Mouse (Mus musculus) thymus, adult 2 months (tissue): ENCODE results near the gene Trmu.

Source experiments
- CTCF ChIP-seq: fragments of 200-500 bp; IDR thresholded peaks from 2 replicates; pipeline ENCODE4 v1.5.1; 2012; ENCODE audit warnings: mild to moderate bottlenecking, control low read depth, low read length, moderate library complexity, borderline replicate concordance; ENCODE audit not compliant: control insufficient read depth, poor library complexity, insufficient read depth; ENCODE audit errors: extremely low read depth
- POLR2A ChIP-seq: fragments of 200-500 bp; IDR thresholded peaks from 2 replicates; pipeline ENCODE4 v1.6.1; 2012; ENCODE audit warnings: mild to moderate bottlenecking, low read length, control low read depth, moderate library complexity; ENCODE audit not compliant: control insufficient read depth, poor library complexity, insufficient read depth; ENCODE audit errors: extremely low read depth

DNA sequence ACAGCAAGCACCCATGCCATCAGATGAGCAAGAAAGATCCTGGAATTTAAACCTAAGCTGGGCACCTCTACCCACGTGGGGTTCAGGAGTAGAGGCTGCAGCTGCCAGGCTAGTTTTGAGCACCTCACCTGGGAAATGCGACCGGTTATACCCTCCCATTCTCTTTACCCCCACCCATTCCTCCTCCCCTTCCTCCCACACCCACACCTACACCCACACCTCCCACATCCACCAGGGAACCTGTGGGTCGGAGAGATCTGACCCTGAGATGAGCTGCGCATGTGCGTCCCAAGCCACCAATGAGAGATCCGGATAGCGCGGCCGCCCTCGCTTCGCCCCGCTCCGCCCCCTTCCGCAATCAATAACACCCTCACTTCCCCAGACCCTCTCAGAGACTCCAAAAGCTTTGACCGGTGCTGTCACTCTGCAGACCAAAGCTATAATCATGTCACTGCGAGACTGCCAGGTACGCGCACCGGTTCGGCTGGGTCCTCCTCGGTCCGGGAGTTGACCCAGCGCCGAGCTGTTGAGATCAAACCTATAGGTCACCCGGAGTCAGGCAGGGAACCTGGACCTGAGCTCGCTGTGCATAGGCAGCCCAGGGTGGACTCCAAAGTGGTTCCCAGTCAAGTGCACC lies 47.0 kb upstream of the Trmu start, which contains the start of gene Ttc38:
- 0 out of 2 replicates have a peak, but pooled peaks have one; percentile 47 for TF ChIP-seq POLR2A
- TF ChIP-seq CTCF: peak; percentile 59; the same call in 1 of the 2 replicates
